1 mouse cellular context compared by ENCODE assay signal in the genomic region with DNA sequence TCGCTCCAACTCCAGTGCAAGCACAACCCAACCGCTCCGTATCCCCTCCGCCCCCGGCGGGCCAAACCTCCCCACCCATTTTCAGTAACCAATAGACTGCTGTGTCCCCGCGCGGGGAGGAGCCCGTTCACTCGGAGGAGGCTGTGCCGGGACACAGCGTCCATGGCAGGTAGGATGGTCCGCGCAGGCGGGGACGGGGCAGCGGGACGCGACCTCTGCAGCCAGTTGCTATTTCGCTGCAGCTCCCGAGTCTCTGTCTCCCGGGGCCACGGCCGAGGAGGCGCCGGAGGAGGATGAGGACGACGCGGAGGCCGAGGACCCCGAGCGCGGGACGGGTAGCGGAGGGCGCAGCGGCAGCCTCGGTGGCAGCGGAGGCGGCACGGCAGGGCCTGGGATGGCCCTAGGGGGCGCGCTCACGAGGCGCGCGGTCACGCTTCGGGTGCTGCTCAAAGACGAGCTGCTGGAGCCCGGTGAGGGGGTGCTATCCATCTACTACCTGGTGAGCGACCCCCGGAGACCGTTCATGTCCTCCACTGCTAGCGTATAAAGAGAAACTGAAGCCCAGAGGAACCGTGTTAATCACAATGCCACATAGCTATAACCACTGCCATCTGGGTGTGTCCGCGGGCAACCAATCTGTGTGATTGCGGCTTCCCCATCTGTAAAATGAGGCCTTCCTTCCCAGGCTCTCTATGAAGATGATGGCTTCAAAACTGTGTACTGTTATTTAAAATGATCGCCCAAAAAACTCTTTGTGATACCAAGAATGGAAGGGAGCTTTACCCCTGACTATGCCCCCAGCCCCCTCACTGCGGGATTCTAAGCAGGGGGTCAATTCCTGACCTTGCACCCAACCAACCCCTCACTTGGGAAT.
TF ChIP-seq lines count a peak whose summit lies in the region.

No protein-coding gene starts in this region.

TF ChIP-seq in ES-E14, 5 proteins besides CTCF, POLR2A, EP300 and RAD21:
- no peak for TF ChIP-seq MAFK (IDR thresholded peaks at IDR 0.05; ENCODE audit: insufficient read depth, low read depth, low read length)
- TF ChIP-seq HCFC1 (IDR thresholded peaks at IDR 0.05; ENCODE audit: borderline replicate concordance, insufficient read depth, low read length) = no peak; the same call in 1 of the 2 replicates
TF ChIP-seq in ES-E14: peak in this region for 0.
